In the genomic region with DNA sequence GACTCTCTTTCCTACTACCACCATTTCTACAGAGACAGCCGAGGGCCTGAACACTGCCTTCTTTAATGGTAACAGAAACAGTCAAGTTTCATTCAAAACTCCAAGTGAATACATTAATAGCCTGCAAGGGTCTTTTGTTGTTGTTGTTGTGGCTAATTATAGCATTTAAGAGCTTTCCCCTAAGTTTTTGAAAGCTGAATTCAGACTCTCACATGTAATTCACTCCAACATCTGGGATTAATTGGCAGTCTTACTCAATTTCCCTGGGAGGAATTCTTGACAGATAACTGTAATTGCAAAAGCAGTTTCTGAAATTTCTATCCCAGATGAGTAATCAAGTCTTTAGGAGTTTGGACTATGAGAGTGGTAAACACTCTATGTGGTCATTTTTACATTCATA, we compare ENCODE assay signal across 21 mouse cellular contexts.
A peak's percentile ranks its signal among the peaks of the same experiment; 100 is the strongest.
DNase-seq lines count a peak whose midpoint lies in the region; ATAC-seq and TF ChIP-seq lines count a peak whose summit lies in the region.
"Had no signal": no experiment of that assay in that cellular context is flagged by ENCODE, and none has a peak within 500 bp of the region (broad histone marks: within the 10 kb centered on the region; RNA-seq: fewer than 3 reads in every experiment).

No protein-coding gene starts in this region.

- ATAC-seq in forebrain, embryonic 16.5 days: peak; percentile 71; the same call in 1 of the 2 replicates
- ATAC-seq: CD4-positive, CD25-positive, alpha-beta regulatory T cell, adult 4 months; intestine, postnatal 0 days had no signal

- H3K4me3 ChIP-seq in gastrocnemius, adult 2 months: no peak overlapping the region
- H3K4me3 ChIP-seq in forebrain, embryonic 16.5 days (replicated peaks; ENCODE audit: low read length): no peak overlapping the region
- H3K4me3 ChIP-seq: erythroblast, embryonic 14.5 days; heart, embryonic 13.5 days; hindbrain, embryonic 12.5 days; neural tube, embryonic 12.5 days had no signal

- H3K9ac ChIP-seq in forebrain, embryonic 16.5 days (replicated peaks; ENCODE audit: low read depth, low read length): no peak overlapping the region
- H3K9ac ChIP-seq: heart, embryonic 13.5 days; hindbrain, embryonic 12.5 days; neural tube, embryonic 12.5 days had no signal

- 13% methylated on average over 1 of the region's 1 CpGs for WGBS in forebrain, embryonic 16.5 days

- no peaks in the 10 kb centered on the region for H3K27me3 ChIP-seq in forebrain, embryonic 16.5 days (replicated peaks; ENCODE audit: control insufficient read depth, insufficient read depth, low read length)
- H3K27me3 ChIP-seq: heart, embryonic 13.5 days; hindbrain, embryonic 12.5 days; neural tube, embryonic 12.5 days had no signal

- H3K4me1 ChIP-seq in forebrain, embryonic 16.5 days (replicated peaks; ENCODE audit: control insufficient read depth, insufficient read depth, low read length): peaks cover 8% of the 10 kb centered on the region
- H3K4me1 ChIP-seq: neural tube, embryonic 12.5 days had no signal

- no peaks in the 10 kb centered on the region for H3K36me3 ChIP-seq in forebrain, embryonic 16.5 days (ENCODE audit: control insufficient read depth, insufficient read depth)
- H3K36me3 ChIP-seq: heart, embryonic 13.5 days; hindbrain, embryonic 12.5 days; neural tube, embryonic 12.5 days had no signal

- H3K4me2 ChIP-seq in forebrain, embryonic 16.5 days (ENCODE audit: low read length): no peak overlapping the region
- H3K4me2 ChIP-seq: heart, embryonic 13.5 days; hindbrain, embryonic 12.5 days; neural tube, embryonic 12.5 days had no signal

- no peak for TF ChIP-seq CTCF in gastrocnemius, adult 2 months (IDR thresholded peaks at IDR 0.05)

- intact Hi-C loops in gastrocnemius, adult 2 months (cut with DNase I): no loop called here

- no peak overlapping the region for H3K27ac ChIP-seq in gastrocnemius, adult 2 months
- no peak overlapping the region for H3K27ac ChIP-seq in forebrain, embryonic 16.5 days (ENCODE audit: low read length)
- H3K27ac ChIP-seq: heart, embryonic 13.5 days; hindbrain, embryonic 12.5 days; neural tube, embryonic 12.5 days had no signal

- DNase-seq in gastrocnemius, adult 18-20 months (ENCODE audit: low spot score): peak; percentile 22
- DNase-seq in gastrocnemius, adult 2 months: no peak
- peak; percentile 36 for DNase-seq in 3134 (ENCODE audit: extremely low read depth, insufficient read length, low spot score)
- peak; percentile 87 for DNase-seq in NIH3T3 (ENCODE audit: low read depth)
- DNase-seq in thymus, postnatal 0 days (ENCODE audit: low spot score): no peak
- no peak for DNase-seq in kidney, postnatal 10 days
- DNase-seq: gastrocnemius, postnatal 10 days; kidney, postnatal 25 days; layer of hippocampus, adult 9-11 months; liver; lung, adult 2 months; midbrain, embryonic 14.5 days; right cerebral cortex, postnatal 25 days; thymus, postnatal 4 days had no signal

- no peaks in the 10 kb centered on the region for H3K9me3 ChIP-seq in forebrain, embryonic 16.5 days (ENCODE audit: control insufficient read depth, low read length)
- H3K9me3 ChIP-seq: heart, embryonic 13.5 days; hindbrain, embryonic 12.5 days; neural tube, embryonic 12.5 days had no signal

Comparison
In these comparisons a context has a peak if more than half of its experiments do, and no peak if none do; other contexts are left out.
1. DNase-seq: peak in gastrocnemius, adult 18-20 months (single experiment), 3134 (single experiment) and NIH3T3 (single experiment); none in gastrocnemius, adult 2 months (single experiment), thymus, postnatal 0 days (single experiment) and kidney, postnatal 10 days (single experiment).